ENCODE assay signal across 23 mouse cellular contexts in the genomic region with DNA sequence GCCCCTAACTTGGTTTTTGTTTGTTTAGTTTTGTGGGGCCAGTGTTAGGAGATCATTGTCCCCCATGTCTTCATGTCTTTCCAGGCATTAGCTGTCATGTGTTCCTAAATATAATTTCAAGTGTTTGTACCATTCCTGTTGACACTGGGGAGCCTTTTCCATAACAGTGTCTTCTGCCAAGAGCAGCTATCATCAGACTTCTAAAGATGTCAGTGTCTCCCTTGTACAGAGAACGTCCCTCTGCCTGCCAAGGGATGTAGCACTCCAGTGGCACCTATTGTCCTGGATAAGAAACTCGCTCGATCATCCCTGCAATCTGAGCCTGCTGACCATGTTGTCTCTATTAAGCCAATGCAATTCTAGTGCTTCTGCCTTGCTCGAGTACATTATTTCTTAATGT.
DNase-seq lines count a peak whose midpoint lies in the region; ATAC-seq and TF ChIP-seq lines count a peak whose summit lies in the region.
"Had no signal": no experiment of that assay in that cellular context is flagged by ENCODE, and none has a peak within 500 bp of the region (broad histone marks: within the 10 kb centered on the region; RNA-seq: fewer than 3 reads in every experiment).

No protein-coding gene starts in this region.

- ATAC-seq in lung, embryonic 16.5 days (ENCODE audit: low read depth): peak; percentile 89
- ATAC-seq in heart, postnatal 0 days (ENCODE audit: insufficient read depth, low read depth): peak; percentile 67
- ATAC-seq: forebrain, embryonic 13.5 days; hindbrain, postnatal 0 days had no signal

- 36% methylated on average over 4 of the region's 4 CpGs for WGBS in lung, embryonic 16.5 days
- WGBS in heart, postnatal 0 days: 24% methylated on average over 4 of the region's 4 CpGs
- 94% methylated on average over 4 of the region's 4 CpGs for WGBS in macrophage (ENCODE audit: missing documents)

- no peaks in the 10 kb centered on the region for H3K27me3 ChIP-seq in lung, embryonic 16.5 days (ENCODE audit: control insufficient read depth, insufficient read depth, low read depth, low read length)
- H3K27me3 ChIP-seq in heart, postnatal 0 days (ENCODE audit: control insufficient read depth, insufficient read depth, low read length): no peaks in the 10 kb centered on the region
- H3K27me3 ChIP-seq: CH12.LX; embryonic facial prominence, embryonic 13.5 days; forebrain, embryonic 13.5 days; limb, embryonic 15.5 days; neural tube, embryonic 13.5 days; Patski had no signal

- no peak overlapping the region for H3K4me3 ChIP-seq in lung, embryonic 16.5 days (ENCODE audit: low read length)
- H3K4me3 ChIP-seq in heart, postnatal 0 days (ENCODE audit: low read depth, low read length): no peak overlapping the region
- H3K4me3 ChIP-seq in macrophage (ENCODE audit: inconsistent target): no peak overlapping the region
- H3K4me3 ChIP-seq: embryonic facial prominence, embryonic 13.5 days; forebrain, embryonic 13.5 days; left cerebral cortex, adult 2 months; limb, embryonic 15.5 days; neural tube, embryonic 13.5 days had no signal

- no peak for TF ChIP-seq CTCF in heart, postnatal 0 days (IDR thresholded peaks at IDR 0.05; ENCODE audit: low read depth)

- no peak overlapping the region for H3K4me2 ChIP-seq in lung, embryonic 16.5 days (ENCODE audit: low read depth, low read length)
- H3K4me2 ChIP-seq in heart, postnatal 0 days (ENCODE audit: low read depth, low read length): no peak overlapping the region
- H3K4me2 ChIP-seq: embryonic facial prominence, embryonic 13.5 days; forebrain, embryonic 13.5 days; limb, embryonic 15.5 days; neural tube, embryonic 13.5 days had no signal

- no peaks in the 10 kb centered on the region for H3K79me2 ChIP-seq in macrophage (ENCODE audit: inconsistent target)

- intact Hi-C loops in heart, postnatal 25 days (cut with DNase I): no loop called here

- peaks cover 24% of the 10 kb centered on the region for H3K4me1 ChIP-seq in lung, embryonic 16.5 days (replicated peaks; ENCODE audit: control insufficient read depth, insufficient read depth, low read length)
- peaks cover 39% of the 10 kb centered on the region for H3K4me1 ChIP-seq in heart, postnatal 0 days (ENCODE audit: control insufficient read depth, insufficient read depth)
- H3K4me1 ChIP-seq: forebrain, embryonic 13.5 days; neural tube, embryonic 13.5 days had no signal

- peak overlapping the region; percentile 65 for H3K27ac ChIP-seq in lung, embryonic 16.5 days (ENCODE audit: low read length)
- H3K27ac ChIP-seq in heart, postnatal 0 days (ENCODE audit: low read depth): peak overlapping the region; percentile 44; the same call in 1 of the 2 replicates
- peak overlapping the region; percentile 82 for H3K27ac ChIP-seq in macrophage
- H3K27ac ChIP-seq: embryonic facial prominence, embryonic 13.5 days; forebrain, embryonic 13.5 days; hindbrain, postnatal 0 days; left cerebral cortex, adult 2 months; limb, embryonic 15.5 days; neural tube, embryonic 13.5 days had no signal

- TF ChIP-seq EP300 in heart, postnatal 0 days (IDR thresholded peaks at IDR 0.05; ENCODE audit: low read depth): no peak

- peak; percentile 47 for DNase-seq in heart, adult 8-10 months (ENCODE audit: low spot score)
- DNase-seq in heart, postnatal 25 days (ENCODE audit: low spot score): no peak
- DNase-seq in lung, adult 18-20 months: no peak
- peak; percentile 34 for DNase-seq in heart, postnatal 0 days (ENCODE audit: low spot score)
- DNase-seq in layer of hippocampus, adult 9-11 months: no peak
- no peak for DNase-seq in natural killer cell, adult 2 months (ENCODE audit: low spot score in 2 of 2)
- DNase-seq: adrenal gland, adult 8-10 months; cerebellum, adult 2 months; cerebellum, postnatal 25 days; embryo, embryonic 11 days; kidney, adult 11 months; midbrain, embryonic 14.5 days had no signal

- peaks cover 6% of the 10 kb centered on the region; the same call in 1 of the 2 replicates for H3K9me3 ChIP-seq in lung, embryonic 16.5 days (ENCODE audit: control insufficient read depth, low read length)
- no peaks in the 10 kb centered on the region for H3K9me3 ChIP-seq in heart, postnatal 0 days (replicated peaks; ENCODE audit: control insufficient read depth, low read length)
- H3K9me3 ChIP-seq: limb, embryonic 15.5 days; neural tube, embryonic 13.5 days had no signal

- H3K36me3 ChIP-seq in lung, embryonic 16.5 days (ENCODE audit: control insufficient read depth, insufficient read depth, low read length): no peaks in the 10 kb centered on the region
- H3K36me3 ChIP-seq in heart, postnatal 0 days (replicated peaks; ENCODE audit: control insufficient read depth, insufficient read depth, low read length): no peaks in the 10 kb centered on the region
- no peaks in the 10 kb centered on the region for H3K36me3 ChIP-seq in macrophage (ENCODE audit: inconsistent target)
- H3K36me3 ChIP-seq: embryonic facial prominence, embryonic 13.5 days; G1E; limb, embryonic 15.5 days; neural tube, embryonic 13.5 days had no signal

- H3K9ac ChIP-seq in lung, embryonic 16.5 days (ENCODE audit: low read length): no peak overlapping the region
- no peak overlapping the region for H3K9ac ChIP-seq in heart, postnatal 0 days (replicated peaks; ENCODE audit: low read depth, low read length)
- H3K9ac ChIP-seq: embryonic facial prominence, embryonic 13.5 days; forebrain, embryonic 13.5 days; limb, embryonic 15.5 days; neural tube, embryonic 13.5 days had no signal

Comparison
In these comparisons a context has a peak if more than half of its experiments do, and no peak if none do; other contexts are left out.
1. DNase-seq: peak in heart, adult 8-10 months (single experiment) and heart, postnatal 0 days (single experiment); none in heart, postnatal 25 days (single experiment), lung, adult 18-20 months (0 of 2), layer of hippocampus, adult 9-11 months (single experiment) and natural killer cell, adult 2 months (0 of 2).
2. Peak in every context shown above with its lines, with median percentiles within 50 percentile points of each other: H3K27ac ChIP-seq.